Mouse (Mus musculus) myocyte (in vitro differentiated cells): ENCODE data around the gene Pmf1. TPM values are rescaled to one million over a fixed set of nuclear protein-coding genes. Genes with fewer than 3 reads are reported as not detected.

Experiments used
- H3K27me3 ChIP-seq: one replicate; pipeline ENCODE4 v1.6.1; 2011; ENCODE audit not compliant: control insufficient read depth, insufficient read depth, insufficient read length
- H3K36me3 ChIP-seq: one replicate; pipeline ENCODE4 v1.6.1; 2011; ENCODE audit not compliant: control insufficient read depth, insufficient read depth
- H3K4me2 ChIP-seq: one replicate; pipeline ENCODE4 v1.6.1; 2011; ENCODE audit warnings: low read depth, control low read depth
- H3K4me3 ChIP-seq: one replicate; pipeline ENCODE4 v1.5.1; 2011; ENCODE audit warnings: mild to moderate bottlenecking, control low read depth, moderate library complexity
- H3K79me2 ChIP-seq: one replicate; pipeline ENCODE4 v1.6.1; 2011; ENCODE audit not compliant: control insufficient read depth, insufficient read depth
- H3ac ChIP-seq: one replicate; pipeline ENCODE4 v1.6.1; 2011; ENCODE audit not compliant: control insufficient read depth, insufficient read length
- CEBPB ChIP-seq: IDR thresholded peaks from 2 replicates; pipeline ENCODE4 v1.6.1; 2011; ENCODE audit warnings: mild to moderate bottlenecking, moderate library complexity; ENCODE audit not compliant: poor library complexity, insufficient read depth, severe bottlenecking
- E2F4 ChIP-seq: IDR thresholded peaks from one replicate; pipeline ENCODE4 v1.6.1; 2011; ENCODE audit warnings: mild to moderate bottlenecking, control low read depth, moderate library complexity; ENCODE audit not compliant: insufficient read depth
- MAX ChIP-seq: IDR thresholded peaks from one replicate; pipeline ENCODE4 v1.6.1; 2011; ENCODE audit warnings: low read depth, mild to moderate bottlenecking, control low read depth
- MYOD1 ChIP-seq, 3 experiments: IDR thresholded peaks; one replicate each; pipeline ENCODE4 v1.6.1; 2011; ENCODE audit warnings: control low read depth in 2 of 3, low read depth in 2 of 3, mild to moderate bottlenecking in 2 of 3, moderate library complexity in 1 of 3; ENCODE audit not compliant: insufficient read length in 2 of 3, control insufficient read depth in 1 of 3
- MYOG ChIP-seq, 3 experiments: IDR thresholded peaks; one replicate each; pipeline ENCODE4 v1.6.1; 2011; ENCODE audit warnings: control low read depth in 2 of 3, low read depth in 2 of 3, mild to moderate bottlenecking in 2 of 3; ENCODE audit not compliant: insufficient read length in 2 of 3, control insufficient read depth in 1 of 3, insufficient read depth in 1 of 3
- POLR2A ChIP-seq: IDR thresholded peaks from one replicate; pipeline ENCODE4 v1.6.1; 2011; ENCODE audit warnings: low read depth, mild to moderate bottlenecking, control low read depth, moderate library complexity; ENCODE audit not compliant: insufficient read length
- POLR2AphosphoS2 ChIP-seq: IDR thresholded peaks from one replicate; pipeline ENCODE4 v1.6.1; 2011; ENCODE audit warnings: low read depth, control low read depth; ENCODE audit not compliant: insufficient read length
- REST ChIP-seq: IDR thresholded peaks from one replicate; pipeline ENCODE4 v1.6.1; 2011; ENCODE audit warnings: mild to moderate bottlenecking, control low read depth, moderate library complexity; ENCODE audit not compliant: insufficient read depth, insufficient read length
- SRF ChIP-seq: IDR thresholded peaks from one replicate; pipeline ENCODE4 v1.6.1; 2011; ENCODE audit warnings: low read depth; ENCODE audit not compliant: control insufficient read depth, insufficient read length
- TCF12 ChIP-seq: IDR thresholded peaks from one replicate; pipeline ENCODE4 v1.6.1; 2011; ENCODE audit warnings: mild to moderate bottlenecking, control low read depth; ENCODE audit not compliant: poor library complexity, insufficient read depth, severe bottlenecking
- TCF3 ChIP-seq: IDR thresholded peaks from one replicate; pipeline ENCODE4 v1.6.1; 2011; ENCODE audit warnings: low read depth, control low read depth; ENCODE audit not compliant: insufficient read length
- USF1 ChIP-seq: IDR thresholded peaks from one replicate; pipeline ENCODE4 v1.6.1; 2011; ENCODE audit warnings: low read depth, mild to moderate bottlenecking, control low read depth, moderate library complexity
- polyA plus RNA-seq: library from polyadenylated mRNA; unstranded; fragments of >200 nt; fragmentation: generic; extraction: Trizol; gene quantifications from one replicate; pipeline ENCODE4 v1.2.1, GENCODE M21; 2012; ENCODE audit warnings: missing spikeins

Gene Pmf1
- polyA plus RNA-seq, 1 experiment = 59.0 TPM

- H3ac ChIP-seq = no peak overlapping the region
- H3K4me2 ChIP-seq = peak overlapping the region; percentile 97
- peak overlapping the region; percentile 76 for H3K4me3 ChIP-seq
- H3K79me2 ChIP-seq = peaks cover 28% of the 10 kb centered on the region
- TF ChIP-seq SRF = no peak
- TF ChIP-seq USF1 = no peak
- no peak for TF ChIP-seq POLR2AphosphoS2
- no peak for TF ChIP-seq E2F4
- TF ChIP-seq POLR2A = no peak
- TF ChIP-seq MAX = no peak
- TF ChIP-seq MYOD1 (IDR thresholded peaks at IDR 0.05; ENCODE audit: control insufficient read depth in 1 of 3, insufficient read length in 2 of 3, low read depth in 2 of 3) = no peak
- TF ChIP-seq TCF12 = no peak
- no peak for TF ChIP-seq TCF3
- H3K36me3 ChIP-seq = no peaks in the 10 kb centered on the region
- no peaks in the 10 kb centered on the region for H3K27me3 ChIP-seq
Measured at GRCm38 (mm10) chr3:88425708-88426420, 15.7 kb upstream of the Pmf1 start.

- no peak for TF ChIP-seq SRF
- no peak for TF ChIP-seq USF1
- no peak for TF ChIP-seq POLR2A
- TF ChIP-seq REST = no peak
- TF ChIP-seq MAX = no peak
- no peak for TF ChIP-seq TCF12
- no peak for TF ChIP-seq MYOD1 (IDR thresholded peaks at IDR 0.05; ENCODE audit: control insufficient read depth in 1 of 3, insufficient read length in 2 of 3, low read depth in 2 of 3)
- no peak for TF ChIP-seq E2F4
- no peak for TF ChIP-seq POLR2AphosphoS2
- TF ChIP-seq CEBPB = no peak
- no peak for TF ChIP-seq MYOG (IDR thresholded peaks at IDR 0.05; ENCODE audit: control insufficient read depth in 1 of 3, insufficient read depth in 1 of 3, insufficient read length in 2 of 3, low read depth in 2 of 3)
- TF ChIP-seq TCF3 = no peak
- no peaks in the 10 kb centered on the region for H3K27me3 ChIP-seq
- H3K36me3 ChIP-seq = no peaks in the 10 kb centered on the region
- peaks cover 28% of the 10 kb centered on the region for H3K79me2 ChIP-seq
- peak overlapping the region; percentile 3 for H3ac ChIP-seq
- peak overlapping the region; percentile 97 for H3K4me2 ChIP-seq
- peak overlapping the region; percentile 76 for H3K4me3 ChIP-seq
Measured at GRCm38 (mm10) chr3:88425330-88425689, 15.2 kb upstream of the Pmf1 start.

- no peaks in the 10 kb centered on the region for H3K27me3 ChIP-seq
- peaks cover 2% of the 10 kb centered on the region for H3K36me3 ChIP-seq
- H3K4me3 ChIP-seq = peak within 1 kb of the TSS; percentile 76
- peaks cover 28% of the 10 kb centered on the region for H3K79me2 ChIP-seq
- peak within 1 kb of the TSS; percentile 97 for H3K4me2 ChIP-seq
- peak; percentile 81 for TF ChIP-seq USF1
- no peak for TF ChIP-seq E2F4
- TF ChIP-seq SRF = peak; percentile 62
- TF ChIP-seq REST = no peak
- TF ChIP-seq POLR2A = peak; percentile 86
- no peak for TF ChIP-seq MYOD1 (IDR thresholded peaks at IDR 0.05; ENCODE audit: control insufficient read depth in 1 of 3, insufficient read length in 2 of 3, low read depth in 2 of 3)
- no peak for TF ChIP-seq MYOG (IDR thresholded peaks at IDR 0.05; ENCODE audit: control insufficient read depth in 1 of 3, insufficient read depth in 1 of 3, insufficient read length in 2 of 3, low read depth in 2 of 3)
- TF ChIP-seq MAX = no peak
- peak; percentile 85 for TF ChIP-seq POLR2AphosphoS2
- TF ChIP-seq TCF3 = no peak
- no peak for TF ChIP-seq TCF12
- no peak for TF ChIP-seq CEBPB
- peak within 1 kb of the TSS; percentile 3 for H3ac ChIP-seq
Measured at GRCm38 (mm10) chr3:88424605-88425329, 14.6 kb upstream of the Pmf1 start, which contains the start of gene Slc25a44. Gene Slc25a44, minus strand, starts transcription at chr3:88425139.

GRCm38 (mm10) chr3:88422020-88422720, 12.0 kb upstream of the Pmf1 start:
- Histone ChIP-seq H3K79me2 (peaks cover 28% of the 10 kb centered on the region), H3K27me3 (no peaks in the 10 kb centered on the region), H3K4me3 (no peak overlapping the region), H3K36me3 (peaks cover 8% of the 10 kb centered on the region), H3K4me2 (no peak overlapping the region), H3ac (no peak overlapping the region)
- TF ChIP-seq MYOD1 (IDR thresholded peaks at IDR 0.05; ENCODE audit: control insufficient read depth in 1 of 3, insufficient read length in 2 of 3, low read depth in 2 of 3) = no peak
- TF ChIP-seq E2F4 = no peak
- no peak for TF ChIP-seq CEBPB
- TF ChIP-seq TCF3 = no peak

- Histone ChIP-seq H3K79me2 (peaks cover 28% of the 10 kb centered on the region), H3K36me3 (peaks cover 8% of the 10 kb centered on the region), H3K27me3 (no peaks in the 10 kb centered on the region), H3K4me2 (no peak overlapping the region), H3ac (no peak overlapping the region), H3K4me3 (no peak overlapping the region)
- TF ChIP-seq MYOG (IDR thresholded peaks at IDR 0.05; ENCODE audit: control insufficient read depth in 1 of 3, insufficient read depth in 1 of 3, insufficient read length in 2 of 3, low read depth in 2 of 3) = no peak
- TF ChIP-seq USF1 = no peak
- no peak for TF ChIP-seq REST
- TF ChIP-seq POLR2AphosphoS2 = no peak
- TF ChIP-seq SRF = no peak
- TF ChIP-seq MAX = no peak
- TF ChIP-seq TCF3 = no peak
- no peak for TF ChIP-seq CEBPB
- TF ChIP-seq E2F4 = no peak
- no peak for TF ChIP-seq POLR2A
- no peak for TF ChIP-seq TCF12
- no peak for TF ChIP-seq MYOD1 (IDR thresholded peaks at IDR 0.05; ENCODE audit: control insufficient read depth in 1 of 3, insufficient read length in 2 of 3, low read depth in 2 of 3)
Measured at GRCm38 (mm10) chr3:88420771-88421170, 10.6 kb upstream of the Pmf1 start.
